Mouse (Mus musculus) gastrocnemius, postnatal 10 days (tissue): Measurements from ENCODE around the gene Miga1. TPM values are rescaled to one million over a fixed set of nuclear protein-coding genes. Genes with fewer than 3 reads are reported as not detected.
A peak's percentile ranks its signal among the peaks of the same experiment; 100 is the strongest.

Experiments
- DNase-seq: peaks from one replicate; pipeline ENCODE4 v3.0.0; 2021; ENCODE audit warnings: mixed read lengths
- total RNA-seq, 2 experiments: library from RNA; stranded (reverse); gene quantifications; 2 replicates each; pipeline ENCODE4 v1.2.3; 2021

Miga1 gene
- total RNA-seq, 2 experiments from 2014 or later: 4.2 to 4.6 TPM

DNA sequence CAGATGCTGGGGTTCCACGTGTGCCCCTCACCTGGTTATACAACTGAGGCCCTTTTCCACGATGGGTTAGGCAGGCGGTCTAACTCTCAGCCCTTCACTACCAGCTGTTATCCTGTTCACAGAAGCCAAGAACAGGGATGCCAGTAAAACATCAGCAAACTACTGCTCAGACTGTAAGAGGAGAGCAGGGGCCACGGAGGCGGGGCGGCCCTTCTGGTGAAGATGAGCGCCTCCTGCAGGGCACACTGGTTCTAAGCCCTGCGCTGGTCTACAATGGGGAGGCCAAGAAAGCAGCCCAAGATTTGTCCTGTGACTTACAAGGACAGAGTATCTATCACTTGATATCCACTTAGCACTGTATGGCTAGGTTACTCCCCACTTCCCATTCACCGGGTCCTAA is 52.4 kb downstream of the Miga1 start:
- no peak for DNase-seq

GRCm38 (mm10) chr3:152284759-152285158 is 55.4 kb downstream of the Miga1 start:
- no peak for DNase-seq

DNA sequence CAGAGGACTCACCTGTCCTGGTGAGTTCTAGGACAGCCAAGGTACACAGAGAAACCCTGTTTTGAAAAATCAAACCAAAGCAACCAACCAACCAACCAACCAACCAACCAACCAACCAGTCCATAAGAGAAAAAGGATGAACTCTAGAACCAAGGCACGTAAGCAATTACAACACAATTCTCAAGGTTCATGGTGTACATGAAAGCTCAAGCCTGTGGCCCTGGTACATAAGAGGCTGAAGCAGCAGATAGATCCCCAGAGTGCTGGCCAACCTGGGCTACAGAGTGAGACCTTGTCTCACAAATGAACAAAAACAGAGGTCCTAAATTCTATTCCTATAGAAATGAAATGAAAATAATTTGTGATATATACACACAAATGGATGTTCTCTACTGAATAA is 55.9 kb downstream of the Miga1 start:
- no peak for DNase-seq

DNA sequence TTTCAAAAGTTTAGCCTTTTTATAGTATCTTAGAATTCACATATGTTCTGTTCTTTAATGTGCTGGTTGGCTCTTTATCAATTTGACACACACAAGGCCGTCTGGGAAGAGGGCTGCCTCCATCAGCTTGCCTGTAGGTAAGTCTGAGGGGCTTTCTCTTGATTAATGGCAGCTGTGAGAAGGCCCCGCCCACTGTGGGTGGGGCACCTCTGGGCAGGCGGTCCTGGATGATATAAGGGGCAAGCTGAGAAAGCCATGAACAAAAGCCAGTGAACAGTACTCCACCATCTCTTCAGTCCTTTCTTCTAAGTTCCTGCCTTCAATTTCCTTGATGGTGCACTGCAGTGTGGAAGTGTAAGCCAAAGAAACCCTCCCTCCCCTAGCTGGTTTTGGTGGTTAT is 58.1 kb downstream of the Miga1 start:
- no peak for DNase-seq

DNA sequence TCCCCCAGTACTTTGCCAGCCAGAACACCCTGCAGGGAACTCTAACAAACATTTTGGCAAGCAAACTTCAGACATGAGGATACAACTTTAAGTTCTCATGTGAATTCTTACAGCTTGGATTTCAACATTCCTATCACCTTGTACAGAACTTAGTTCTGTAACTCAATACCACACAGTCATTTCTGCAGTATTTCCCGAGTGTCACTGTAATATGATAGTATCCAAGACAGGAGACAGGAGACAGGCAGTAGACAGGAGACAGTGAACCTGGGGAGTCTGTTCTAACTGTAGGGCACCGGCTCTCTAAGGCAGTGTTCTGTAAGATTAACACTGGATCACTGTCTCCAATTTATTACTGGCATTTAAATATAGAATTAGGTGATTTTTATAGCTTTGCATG is 61.8 kb downstream of the Miga1 start:
- DNase-seq: no peak

DNA sequence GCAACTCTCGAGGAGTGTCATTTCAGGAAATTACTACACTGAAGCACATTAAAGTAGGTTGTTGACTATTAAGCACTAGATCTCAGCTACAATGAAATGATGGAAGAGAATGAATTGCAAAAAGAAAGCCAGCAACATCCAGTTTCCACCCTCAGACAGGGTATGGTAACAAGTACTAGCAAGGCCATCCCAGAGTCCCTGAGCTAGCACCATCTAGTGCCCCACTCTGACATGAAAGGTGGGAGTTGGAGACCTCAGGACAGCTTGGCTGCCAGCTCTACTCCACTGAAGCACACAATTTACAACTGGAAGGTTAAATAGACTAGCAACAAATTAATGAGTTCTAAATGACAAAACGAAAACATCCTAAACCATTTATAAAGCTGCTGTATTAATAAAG is 62.3 kb downstream of the Miga1 start:
- no peak for DNase-seq

DNA sequence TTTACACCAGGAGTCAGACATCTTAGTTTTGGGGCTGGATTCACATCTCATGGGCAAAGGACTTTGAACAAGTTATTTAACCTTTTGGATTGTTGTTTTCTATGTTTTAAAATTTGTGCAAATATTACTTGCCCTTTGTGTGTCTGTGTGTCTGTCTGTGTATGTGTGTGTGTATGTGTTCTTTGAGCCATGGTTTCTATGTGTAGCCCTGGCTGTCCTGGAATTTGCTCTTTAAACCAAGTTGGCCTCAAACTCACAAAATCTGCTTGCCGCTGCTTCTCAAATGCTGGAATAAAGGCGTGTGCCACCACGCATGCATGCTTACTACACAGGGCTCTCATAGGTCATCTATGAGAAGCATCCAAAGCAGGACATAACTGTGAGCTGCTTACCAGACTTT is 63.3 kb downstream of the Miga1 start:
- no peak for DNase-seq

- DNase-seq: no peak
Observed at GRCm38 (mm10) chr3:152275008-152275407, 65.2 kb downstream of the Miga1 start.

DNA sequence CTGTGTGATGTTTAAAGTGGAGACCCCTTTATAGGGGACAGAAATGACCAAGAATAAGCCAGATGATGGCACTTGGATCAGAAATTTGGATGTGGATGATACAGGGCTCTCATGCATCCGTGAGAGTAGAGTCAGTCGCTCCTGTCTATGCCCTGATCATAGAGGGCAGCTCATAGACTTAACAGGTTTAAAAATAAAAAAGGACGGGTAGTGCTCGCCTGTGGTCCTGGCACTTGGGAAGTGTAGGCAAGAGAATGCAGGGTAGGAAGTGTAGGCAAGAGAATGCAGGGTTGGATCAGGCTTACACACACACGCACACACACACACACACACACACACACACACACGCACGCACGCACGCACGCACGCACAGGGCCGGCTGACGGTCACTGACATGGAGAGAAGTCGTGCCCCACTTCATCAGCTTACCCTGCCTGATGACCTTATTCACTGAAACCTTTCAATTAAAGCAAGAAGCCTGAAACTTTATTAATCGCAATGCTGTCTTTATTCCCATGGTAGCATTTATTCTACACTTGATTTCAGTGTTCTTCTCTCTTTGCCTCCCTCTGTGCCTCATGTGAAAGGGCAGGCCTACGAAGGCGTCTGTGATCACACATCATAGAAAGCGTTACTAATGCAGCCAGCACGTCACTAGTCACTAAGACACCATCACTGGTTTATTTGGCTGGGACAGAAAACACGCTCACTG is 67.1 kb downstream of the Miga1 start:
- DNase-seq: no peak

- no peak for DNase-seq
Observed at GRCm38 (mm10) chr3:152271876-152272275, 68.3 kb downstream of the Miga1 start.

DNA sequence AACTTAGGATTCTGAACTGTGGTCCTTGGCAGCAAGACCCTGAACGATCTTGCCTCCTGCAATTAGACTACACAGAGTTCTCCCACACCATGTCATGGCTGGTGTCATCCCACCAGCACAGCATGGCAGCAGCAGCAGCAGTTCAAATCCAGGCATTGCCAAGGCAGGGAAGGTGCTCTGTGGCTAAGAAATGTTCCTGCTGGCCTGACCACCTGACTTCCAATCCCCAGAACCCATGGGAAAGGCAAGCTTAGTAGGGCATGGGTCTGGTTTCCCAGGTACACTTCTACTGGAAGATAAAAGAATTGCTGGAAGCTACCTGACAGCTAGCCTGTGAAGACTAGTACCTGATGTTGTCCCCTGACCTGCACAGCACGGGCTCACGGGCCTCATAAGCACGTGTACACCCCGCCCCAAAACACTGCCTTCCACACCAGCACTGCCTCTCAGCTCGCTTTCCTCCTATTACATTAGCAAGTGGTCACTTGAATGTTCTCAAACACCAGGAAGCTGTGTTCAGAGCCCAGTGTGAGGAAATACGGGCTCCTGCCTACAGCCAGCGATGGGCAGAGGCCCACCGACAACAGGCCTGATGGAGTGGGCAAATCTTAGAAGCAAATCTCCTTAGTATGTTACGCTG is 69.0 kb downstream of the Miga1 start:
- DNase-seq: no peak

DNA sequence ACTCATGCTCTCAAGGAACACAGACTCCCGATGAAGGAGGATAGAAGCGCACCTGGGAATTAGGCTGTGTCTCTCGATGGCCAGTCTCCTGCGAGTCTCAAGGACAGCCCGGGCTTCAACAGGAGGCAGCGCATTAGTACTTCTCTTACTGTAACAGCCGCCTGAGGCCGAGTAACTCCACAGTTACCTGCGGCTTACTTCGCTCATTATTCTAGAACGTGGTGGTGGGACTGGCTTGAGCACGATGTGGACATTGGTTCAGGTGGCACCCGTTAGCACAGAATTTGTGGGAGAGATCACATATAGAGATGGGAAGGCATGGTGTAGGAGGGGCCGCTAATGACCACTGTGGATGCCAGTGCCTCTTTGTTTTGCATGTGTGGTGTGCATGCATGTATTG is 72.1 kb downstream of the Miga1 start:
- DNase-seq: no peak

DNA sequence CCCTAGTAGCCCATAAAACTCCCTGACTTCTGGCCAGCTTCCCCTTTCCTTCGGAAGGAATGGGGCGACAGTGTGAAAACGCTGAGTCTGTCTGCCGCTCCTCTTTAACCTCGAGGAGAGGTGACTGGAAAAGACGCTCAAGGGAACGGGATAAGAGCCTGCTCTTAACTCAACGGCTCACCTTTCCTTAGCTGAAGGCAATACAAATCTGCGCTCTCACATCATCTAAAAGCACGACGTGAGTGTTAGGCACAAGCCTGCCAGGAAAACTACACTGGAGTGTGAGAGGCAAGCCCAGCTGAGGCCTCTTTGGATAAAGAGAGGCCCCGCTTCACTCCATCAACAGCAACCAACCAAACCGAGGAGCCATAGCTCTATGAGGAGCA is 74.2 kb downstream of the Miga1 start, which contains the start of gene Nexn:
Gene Nexn, minus strand, starts transcription at position 315 of the 386 bp plus-strand sequence.
- DNase-seq: peak; percentile 30

- DNase-seq: peak; percentile 92
Observed at GRCm38 (mm10) chr3:152265351-152266035, 74.7 kb downstream of the Miga1 start.

- no peak for DNase-seq
Observed at GRCm38 (mm10) chr3:152264830-152265229, 75.4 kb downstream of the Miga1 start.

- DNase-seq: no peak
Observed at GRCm38 (mm10) chr3:152264374-152264773, 75.8 kb downstream of the Miga1 start.

DNA sequence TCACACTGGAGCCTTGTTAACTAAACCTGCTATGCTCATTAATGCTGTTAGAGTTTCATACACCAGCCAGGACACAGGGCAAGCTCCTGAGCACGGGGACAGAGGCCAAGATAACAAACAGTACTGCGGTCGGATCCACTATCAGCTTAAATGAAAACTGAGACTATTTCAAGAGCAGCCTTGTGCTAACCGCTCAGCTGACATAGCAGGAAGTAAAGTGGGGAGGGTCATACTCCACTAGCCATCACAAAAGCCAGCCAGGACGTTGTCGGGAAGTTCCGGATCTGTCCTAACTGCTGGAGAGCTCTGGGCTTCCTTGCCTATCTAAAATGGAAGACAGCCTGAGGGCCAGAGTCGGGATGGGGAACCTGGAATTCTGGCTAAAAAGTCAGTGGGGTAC is 78.3 kb downstream of the Miga1 start:
- no peak for DNase-seq

- no peak for DNase-seq
Observed at GRCm38 (mm10) chr3:152261436-152261835, 78.8 kb downstream of the Miga1 start.

DNA sequence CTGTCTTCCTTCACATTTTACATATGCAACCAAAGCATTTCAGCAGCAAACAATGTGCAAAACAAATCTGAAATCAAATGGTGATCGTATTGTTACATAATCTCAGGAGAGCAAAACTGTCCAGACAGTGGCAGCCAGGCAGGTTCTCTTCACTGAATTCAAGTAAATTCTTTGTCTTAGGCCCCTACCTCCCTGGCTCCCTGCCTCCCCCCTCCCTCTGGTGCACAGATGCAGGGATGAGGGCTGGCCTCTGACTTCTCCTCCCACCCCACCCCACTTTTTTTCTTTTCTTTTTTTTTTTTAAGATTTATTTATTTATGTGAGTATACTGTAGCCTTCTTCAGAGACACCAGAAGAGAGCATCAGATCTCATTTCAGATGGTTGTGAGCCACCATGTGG is 79.8 kb downstream of the Miga1 start:
- no peak for DNase-seq

GRCm38 (mm10) chr3:152259409-152259808 is 80.8 kb downstream of the Miga1 start:
- peak; percentile 76 for DNase-seq

- DNase-seq: no peak
Observed at GRCm38 (mm10) chr3:152257528-152257927, 82.7 kb downstream of the Miga1 start.

GRCm38 (mm10) chr3:152250487-152250886 is 89.7 kb downstream of the Miga1 start:
- DNase-seq: no peak

GRCm38 (mm10) chr3:152247708-152248107 is 92.5 kb downstream of the Miga1 start:
- no peak for DNase-seq
